ENCODE assay signal across 8 mouse cellular contexts in genomic region chr8:118283600-118284111, GRCm38 (mm10). TPM values are rescaled to one million over a fixed set of nuclear protein-coding genes. Genes with fewer than 3 reads are reported as not detected.
A peak's percentile ranks its signal among the peaks of the same experiment; 100 is the strongest.
DNase-seq lines count a peak whose midpoint lies in the region; ATAC-seq and TF ChIP-seq lines count a peak whose summit lies in the region.

Cdh13 (plus strand) TSS chr8:118283733.

- no peaks in the 10 kb centered on the region for H3K27me3 ChIP-seq in midbrain, postnatal 0 days (ENCODE audit: insufficient read depth, low read length)

- peak within 1 kb of the TSS; percentile 58 for H3K9ac ChIP-seq in midbrain, postnatal 0 days (replicated peaks; ENCODE audit: low read length, poor library complexity, severe bottlenecking)

- H3K4me1 ChIP-seq in midbrain, postnatal 0 days (ENCODE audit: insufficient read depth, low read length): peaks cover 11% of the 10 kb centered on the region

- ATAC-seq in midbrain, postnatal 0 days (ENCODE audit: low FRiP score): peak; percentile 49; the same call in 1 of the 2 replicates
- ATAC-seq in megakaryocyte progenitor cell, adult 5-6 weeks (replicated peaks; ENCODE audit: poor library complexity): no peak

- H3K4me2 ChIP-seq in midbrain, postnatal 0 days (ENCODE audit: low read depth, low read length, poor library complexity, severe bottlenecking): peak within 1 kb of the TSS; percentile 70

- WGBS in midbrain, postnatal 0 days: 1% methylated on average over 33 of the region's 33 CpGs

- peak; percentile 53 for DNase-seq in adrenal gland, adult 2 months
- DNase-seq in adrenal gland, postnatal 4 days (ENCODE audit: low spot score in 2 of 2): no peak
- peak; percentile 26 for DNase-seq in cerebellum, adult 9-10 months
- DNase-seq in frontal cortex, adult 2 months (ENCODE audit: extremely low spot score in 1 of 2, low spot score in 1 of 2): peak; percentile 62 to 85
- peak; percentile 61 to 67 for DNase-seq in heart, postnatal 36 days
- peak; percentile 84 to 87 for DNase-seq in left cerebral cortex, postnatal 14 days (ENCODE audit: low spot score in 2 of 2)
- peak; percentile 89 for DNase-seq in midbrain, postnatal 0 days (ENCODE audit: low spot score)

- 0 out of 2 replicates have a peak, but pooled peaks have one; percentile 14 for TF ChIP-seq CTCF in midbrain, postnatal 0 days (IDR thresholded peaks at IDR 0.05)

- intact Hi-C loops in heart, postnatal 36 days (cut with DNase I): loop anchor here (10.0 kb wide), 1 partner anchor 781 kb away; no protein-coding TSS in a partner anchor
- intact Hi-C loops in left cerebral cortex, postnatal 14 days (cut with DNase I): loop anchor here (10.0 kb wide), 1 partner anchor 281 kb away; no protein-coding TSS in a partner anchor

- no peaks in the 10 kb centered on the region for H3K36me3 ChIP-seq in midbrain, postnatal 0 days (ENCODE audit: insufficient read depth, low read length)

- peak within 1 kb of the TSS; percentile 60 for H3K4me3 ChIP-seq in midbrain, postnatal 0 days (ENCODE audit: low read depth, low read length)

- H3K27ac ChIP-seq in midbrain, postnatal 0 days (ENCODE audit: low read depth, low read length): peak within 1 kb of the TSS; percentile 55

- no peaks in the 10 kb centered on the region for H3K9me3 ChIP-seq in midbrain, postnatal 0 days (ENCODE audit: low read length)

RNA-seq across cellular contexts. Expression of gene Cdh13, which starts in this region (rescaled TPM):
- total RNA-seq in adrenal gland, adult 2 months (2021): 1 to 10 TPM; 5.3 to 8.1 TPM
- polyA plus RNA-seq in adrenal gland, adult 2 months (2012; rRNA removed): 8.7 and 9.2 TPM in 2 replicates
- total RNA-seq in adrenal gland, postnatal 4 days (2021): 10 to 100 TPM in 1 of 2 experiments, 1 to 10 TPM in 1; 9.0 to 11.0 TPM
- polyA plus RNA-seq in frontal cortex, adult 2 months (2012; rRNA removed): 39.9 and 44.9 TPM in 2 replicates
- 100 to 1,000 TPM; 182 to 204 TPM for total RNA-seq in heart, postnatal 36 days (2021)
- total RNA-seq in left cerebral cortex, postnatal 14 days (2021): 100 to 1,000 TPM; 137 to 144 TPM
- 183 and 199 TPM in 2 replicates for total RNA-seq in midbrain, postnatal 0 days (2014; rRNA removed)
- 192 and 203 TPM in 2 replicates for polyA plus RNA-seq in midbrain, postnatal 0 days (2015; fragmentation: Nextera tagmentation; extraction: Ambion mirVana)
- not detected in 2 replicates for total RNA-seq in megakaryocyte progenitor cell, adult 5-6 weeks (2015)
- not detected in 2 replicates for total RNA-seq in megakaryocyte progenitor cell, adult 5-6 weeks (2017)

Comparison
In these comparisons a context has a peak if more than half of its experiments do, and no peak if none do; other contexts are left out.
1. RNA of gene Cdh13 (total RNA-seq): 182 to 204 TPM in heart, postnatal 36 days, 183 to 199 TPM in midbrain, postnatal 0 days and 137 to 144 TPM in left cerebral cortex, postnatal 14 days; 9.0 to 11.0 TPM in adrenal gland, postnatal 4 days, 5.3 to 8.1 TPM in adrenal gland, adult 2 months and not detected in megakaryocyte progenitor cell, adult 5-6 weeks; every median in the first group is over 10 times any median in the second.
2. DNase-seq: peak in adrenal gland, adult 2 months (single experiment), cerebellum, adult 9-10 months (single experiment), frontal cortex, adult 2 months (2 of 2), heart, postnatal 36 days (2 of 2), left cerebral cortex, postnatal 14 days (2 of 2) and midbrain, postnatal 0 days (single experiment); none in adrenal gland, postnatal 4 days (0 of 2).